Comparison of ENCODE assay signal across 22 mouse cellular contexts in genomic region chr16:25104165-25104564, GRCm38 (mm10).
DNase-seq lines count a peak whose midpoint lies in the region; ATAC-seq and TF ChIP-seq lines count a peak whose summit lies in the region.
"Had no signal": no experiment of that assay in that cellular context is flagged by ENCODE, and none has a peak within 500 bp of the region (broad histone marks: within the 10 kb centered on the region; RNA-seq: fewer than 3 reads in every experiment).

No protein-coding gene starts in this region.

- H3K4me2 ChIP-seq in forebrain, embryonic 13.5 days: no peak overlapping the region
- H3K4me2 ChIP-seq in forebrain, postnatal 0 days (ENCODE audit: low read depth): no peak overlapping the region
- H3K4me2 ChIP-seq in forebrain, embryonic 15.5 days (replicated peaks): no peak overlapping the region
- H3K4me2 ChIP-seq in forebrain, embryonic 16.5 days (ENCODE audit: low read length): no peak overlapping the region
- H3K4me2 ChIP-seq in lung, postnatal 0 days (replicated peaks; ENCODE audit: low read depth, low read length): no peak overlapping the region
- H3K4me2 ChIP-seq: embryonic facial prominence, embryonic 12.5 days; forebrain, embryonic 12.5 days had no signal

- peaks cover 14% of the 10 kb centered on the region for H3K4me1 ChIP-seq in forebrain, embryonic 13.5 days
- no peaks in the 10 kb centered on the region for H3K4me1 ChIP-seq in forebrain, postnatal 0 days (ENCODE audit: insufficient read depth)
- peaks cover 11% of the 10 kb centered on the region for H3K4me1 ChIP-seq in forebrain, embryonic 15.5 days
- H3K4me1 ChIP-seq in forebrain, embryonic 16.5 days (replicated peaks; ENCODE audit: control insufficient read depth, insufficient read depth, low read length): peaks cover 3% of the 10 kb centered on the region
- no peaks in the 10 kb centered on the region for H3K4me1 ChIP-seq in lung, postnatal 0 days (ENCODE audit: insufficient read depth, low read depth, low read length)
- H3K4me1 ChIP-seq: embryonic facial prominence, embryonic 10.5 days; embryonic facial prominence, embryonic 12.5 days had no signal

- no peaks in the 10 kb centered on the region for H3K27me3 ChIP-seq in forebrain, embryonic 13.5 days
- H3K27me3 ChIP-seq in forebrain, postnatal 0 days (ENCODE audit: insufficient read depth, low read length): no peaks in the 10 kb centered on the region
- H3K27me3 ChIP-seq in forebrain, embryonic 15.5 days: no peaks in the 10 kb centered on the region
- H3K27me3 ChIP-seq in forebrain, embryonic 16.5 days (replicated peaks; ENCODE audit: control insufficient read depth, insufficient read depth, low read length): no peaks in the 10 kb centered on the region
- H3K27me3 ChIP-seq in lung, postnatal 0 days (replicated peaks; ENCODE audit: insufficient read depth, low read length): no peaks in the 10 kb centered on the region
- H3K27me3 ChIP-seq: CH12.LX; embryonic facial prominence, embryonic 12.5 days; forebrain, embryonic 12.5 days had no signal

- peak; percentile 72; the same call in 1 of the 2 replicates for TF ChIP-seq EP300 in lung, postnatal 0 days (IDR thresholded peaks at IDR 0.05)

- no peak overlapping the region for H3K4me3 ChIP-seq in forebrain, embryonic 13.5 days
- H3K4me3 ChIP-seq in forebrain, postnatal 0 days (ENCODE audit: low read depth, low read length): no peak overlapping the region
- H3K4me3 ChIP-seq in forebrain, embryonic 15.5 days: no peak overlapping the region
- no peak overlapping the region for H3K4me3 ChIP-seq in forebrain, embryonic 16.5 days (replicated peaks; ENCODE audit: low read length)
- no peak overlapping the region for H3K4me3 ChIP-seq in lung, postnatal 0 days (ENCODE audit: low read depth, low read length)
- H3K4me3 ChIP-seq: embryonic facial prominence, embryonic 10.5 days; embryonic facial prominence, embryonic 12.5 days; forebrain, embryonic 12.5 days had no signal

- no peaks in the 10 kb centered on the region for H3K36me3 ChIP-seq in forebrain, embryonic 13.5 days (ENCODE audit: poor library complexity, severe bottlenecking)
- no peaks in the 10 kb centered on the region for H3K36me3 ChIP-seq in forebrain, postnatal 0 days (ENCODE audit: insufficient read depth)
- no peaks in the 10 kb centered on the region for H3K36me3 ChIP-seq in forebrain, embryonic 15.5 days
- no peaks in the 10 kb centered on the region for H3K36me3 ChIP-seq in forebrain, embryonic 16.5 days (ENCODE audit: control insufficient read depth, insufficient read depth)
- H3K36me3 ChIP-seq in lung, postnatal 0 days (ENCODE audit: insufficient read depth, low read length): no peaks in the 10 kb centered on the region
- H3K36me3 ChIP-seq: embryonic facial prominence, embryonic 10.5 days; embryonic facial prominence, embryonic 12.5 days; forebrain, embryonic 12.5 days; G1E had no signal

- TF ChIP-seq CTCF in forebrain, postnatal 0 days (IDR thresholded peaks at IDR 0.05; ENCODE audit: low read depth): no peak
- no peak for TF ChIP-seq CTCF in lung, postnatal 0 days (IDR thresholded peaks at IDR 0.05)

- DNase-seq in forebrain, postnatal 0 days: no peak
- peak; percentile 23 for DNase-seq in lung, postnatal 0 days (ENCODE audit: low spot score)
- no peak for DNase-seq in lung, postnatal 14 days
- DNase-seq: adrenal gland, adult 8-10 months; adrenal gland, postnatal 14 days; adrenal gland, postnatal 36 days; B cell, adult 2 months; cerebellum, adult 11-12 months; cerebellum, adult 2 months; cerebellum, adult 9-10 months; cerebellum, postnatal 25 days had no signal

- H3K9me3 ChIP-seq in forebrain, embryonic 13.5 days (replicated peaks): 0 out of 2 replicates have a peak, but pooled peaks cover 4% of the 10 kb centered on the region
- no peaks in the 10 kb centered on the region for H3K9me3 ChIP-seq in forebrain, postnatal 0 days (ENCODE audit: low read length)
- no peaks in the 10 kb centered on the region for H3K9me3 ChIP-seq in forebrain, embryonic 15.5 days
- H3K9me3 ChIP-seq in forebrain, embryonic 16.5 days (ENCODE audit: control insufficient read depth, low read length): peaks cover 3% of the 10 kb centered on the region; the same call in 1 of the 2 replicates
- no peaks in the 10 kb centered on the region for H3K9me3 ChIP-seq in lung, postnatal 0 days (ENCODE audit: low read length)
- H3K9me3 ChIP-seq: embryonic facial prominence, embryonic 12.5 days had no signal

- peak overlapping the region; percentile 12; the same call in 1 of the 2 replicates for H3K27ac ChIP-seq in forebrain, embryonic 13.5 days
- no peak overlapping the region for H3K27ac ChIP-seq in forebrain, postnatal 0 days (ENCODE audit: low read depth, low read length)
- H3K27ac ChIP-seq in forebrain, embryonic 15.5 days (replicated peaks): peak overlapping the region; percentile 66
- no peak overlapping the region; the same call in 1 of the 2 replicates for H3K27ac ChIP-seq in forebrain, embryonic 16.5 days (ENCODE audit: low read length)
- no peak overlapping the region for H3K27ac ChIP-seq in lung, postnatal 0 days (ENCODE audit: low read length)
- H3K27ac ChIP-seq: embryonic facial prominence, embryonic 10.5 days; embryonic facial prominence, embryonic 12.5 days; forebrain, embryonic 12.5 days had no signal

- H3K9ac ChIP-seq in forebrain, embryonic 13.5 days: no peak overlapping the region
- H3K9ac ChIP-seq in forebrain, postnatal 0 days: no peak overlapping the region
- no peak overlapping the region for H3K9ac ChIP-seq in forebrain, embryonic 15.5 days (replicated peaks)
- no peak overlapping the region for H3K9ac ChIP-seq in forebrain, embryonic 16.5 days (replicated peaks; ENCODE audit: low read depth, low read length)
- H3K9ac ChIP-seq in lung, postnatal 0 days (replicated peaks; ENCODE audit: low read depth): no peak overlapping the region
- H3K9ac ChIP-seq: embryonic facial prominence, embryonic 12.5 days; forebrain, embryonic 12.5 days had no signal

- no peak for ATAC-seq in forebrain, embryonic 13.5 days
- ATAC-seq in forebrain, postnatal 0 days: no peak
- no peak for ATAC-seq in forebrain, embryonic 15.5 days (replicated peaks)
- ATAC-seq in forebrain, embryonic 16.5 days: no peak
- ATAC-seq in lung, postnatal 0 days: peak; percentile 69
- ATAC-seq: activated CD4-positive, CD25-positive, alpha-beta regulatory T cell, adult 4 months; CD4-positive, CD25-positive, alpha-beta regulatory T cell, adult 4 months; Patski had no signal

- WGBS in forebrain, embryonic 13.5 days: 71% methylated on average over 2 of the region's 2 CpGs
- 65% methylated on average over 2 of the region's 2 CpGs for WGBS in forebrain, postnatal 0 days
- 63% methylated on average over 2 of the region's 2 CpGs for WGBS in forebrain, embryonic 15.5 days
- WGBS in forebrain, embryonic 16.5 days: 65% methylated on average over 2 of the region's 2 CpGs
- 60% methylated on average over 2 of the region's 2 CpGs for WGBS in lung, postnatal 0 days

Comparison
In these comparisons a context has a peak if more than half of its experiments do, and no peak if none do; other contexts are left out.
1. H3K27ac ChIP-seq: peak in forebrain, embryonic 13.5 days (single experiment) and forebrain, embryonic 15.5 days (single experiment); none in forebrain, postnatal 0 days (single experiment), forebrain, embryonic 16.5 days (single experiment) and lung, postnatal 0 days (single experiment).